Mouse (Mus musculus): ENCODE measurements around the gene Prf1. TPM values are rescaled to one million over a fixed set of nuclear protein-coding genes. Genes with fewer than 3 reads are reported as not detected.

Prf1 gene
- polyA plus RNA-seq, 1 experiment from 2014 or later = not detected

DNA sequence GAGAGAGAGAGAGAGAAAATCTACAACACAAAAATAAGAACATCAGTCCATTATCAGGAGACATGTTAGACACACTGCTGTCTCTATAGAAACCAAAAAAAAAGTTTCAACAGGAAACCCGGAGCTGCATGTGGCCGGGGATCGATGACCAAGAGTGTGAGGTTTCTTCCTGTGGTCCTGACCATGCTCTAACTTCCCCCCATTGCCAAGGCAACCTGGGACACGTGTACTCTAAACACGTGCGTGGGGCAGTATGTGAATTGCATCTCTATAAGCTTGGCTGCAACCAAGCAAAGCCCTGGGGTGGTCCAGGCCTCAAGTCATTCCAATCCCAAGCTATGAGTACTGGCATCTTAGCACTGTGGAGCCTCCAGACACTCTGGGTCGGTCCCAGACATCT lies 36.9 kb downstream of the Prf1 start:
- no peak overlapping the region for H3K27ac ChIP-seq (replicated peaks; ENCODE audit: low read depth, low read length)
- 61% methylated on average over 7 of the region's 7 CpGs for WGBS
- H3K4me3 ChIP-seq (ENCODE audit: low read depth, low read length) = no peak overlapping the region
- H3K9ac ChIP-seq (replicated peaks; ENCODE audit: low read length) = no peak overlapping the region
- H3K4me2 ChIP-seq (ENCODE audit: low read depth, low read length) = no peak overlapping the region
- no peaks in the 10 kb centered on the region for H3K9me3 ChIP-seq (replicated peaks; ENCODE audit: control insufficient read depth, low read length)
- DNase-seq (ENCODE audit: low spot score) (no peak), ATAC-seq (replicated peaks; ENCODE audit: insufficient number of reproducible peaks, low FRiP score, low TSS enrichment, low read depth) (no peak)
- H3K27me3 ChIP-seq (ENCODE audit: control insufficient read depth, insufficient read depth, low read length) = no peaks in the 10 kb centered on the region
- no peaks in the 10 kb centered on the region for H3K4me1 ChIP-seq (ENCODE audit: control insufficient read depth, insufficient read depth, low read length)
- H3K36me3 ChIP-seq (replicated peaks; ENCODE audit: control insufficient read depth, insufficient read depth, low read depth, low read length) = no peaks in the 10 kb centered on the region

DNA sequence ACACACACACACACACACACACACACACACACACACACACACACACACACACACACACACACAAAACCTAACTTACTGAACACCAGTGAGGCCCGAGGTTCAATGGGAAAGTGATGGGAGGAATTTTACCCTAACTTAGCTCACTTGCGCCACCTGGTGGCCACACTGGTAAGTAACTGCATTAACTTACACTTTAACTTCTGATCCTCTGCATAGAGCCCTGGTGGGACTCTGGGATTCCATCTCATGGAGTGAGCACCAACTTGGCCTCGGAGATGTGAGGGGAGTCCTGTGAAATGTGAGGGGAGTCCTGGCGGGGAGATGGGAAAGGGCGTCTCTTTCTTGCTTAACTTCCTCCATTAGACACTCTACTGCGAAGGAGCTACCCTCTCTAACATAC lies 38.5 kb downstream of the Prf1 start:
- no peaks in the 10 kb centered on the region for H3K9me3 ChIP-seq (replicated peaks; ENCODE audit: control insufficient read depth, low read length)
- no peak overlapping the region for H3K4me3 ChIP-seq (ENCODE audit: low read depth, low read length)
- no peak overlapping the region for H3K4me2 ChIP-seq (ENCODE audit: low read depth, low read length)
- peak; percentile 96 for DNase-seq (ENCODE audit: low spot score)
- no peak overlapping the region for H3K9ac ChIP-seq (replicated peaks; ENCODE audit: low read length)
- H3K4me1 ChIP-seq (ENCODE audit: control insufficient read depth, insufficient read depth, low read length) = no peaks in the 10 kb centered on the region
- ATAC-seq (replicated peaks; ENCODE audit: insufficient number of reproducible peaks, low FRiP score, low TSS enrichment, low read depth) = peak; percentile 30; the same call in 1 of the 2 replicates
- H3K27me3 ChIP-seq (ENCODE audit: control insufficient read depth, insufficient read depth, low read length) = no peaks in the 10 kb centered on the region
- no peak overlapping the region for H3K27ac ChIP-seq (replicated peaks; ENCODE audit: low read depth, low read length)
- WGBS = 21% methylated on average over 6 of the region's 6 CpGs
- no peaks in the 10 kb centered on the region for H3K36me3 ChIP-seq (replicated peaks; ENCODE audit: control insufficient read depth, insufficient read depth, low read depth, low read length)

DNA sequence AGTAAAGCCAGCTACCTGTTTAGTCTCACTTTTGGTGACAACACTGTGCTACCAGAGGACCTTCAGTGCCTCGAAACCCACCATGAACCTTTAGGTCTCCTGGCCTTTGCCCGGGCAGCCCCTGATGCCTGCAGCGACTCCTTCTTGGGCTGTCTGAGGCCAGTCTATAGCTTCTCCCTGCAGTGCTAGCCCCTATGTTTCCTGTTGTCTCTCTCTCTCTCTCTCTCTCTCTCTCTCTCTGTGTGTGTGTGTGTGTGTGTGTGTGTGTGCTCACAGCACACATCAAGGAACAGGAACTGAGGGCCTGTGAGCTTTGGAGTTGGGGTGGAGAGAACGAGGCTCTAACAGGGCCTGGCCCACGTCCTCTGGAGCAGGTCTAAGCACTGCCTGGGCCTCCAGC lies 39.0 kb downstream of the Prf1 start:
- Histone ChIP-seq H3K4me3 (ENCODE audit: low read depth, low read length) (no peak overlapping the region), H3K9ac (replicated peaks; ENCODE audit: low read length) (no peak overlapping the region), H3K27me3 (ENCODE audit: control insufficient read depth, insufficient read depth, low read length) (no peaks in the 10 kb centered on the region), H3K4me1 (ENCODE audit: control insufficient read depth, insufficient read depth, low read length) (no peaks in the 10 kb centered on the region), H3K9me3 (replicated peaks; ENCODE audit: control insufficient read depth, low read length) (no peaks in the 10 kb centered on the region), H3K4me2 (ENCODE audit: low read depth, low read length) (no peak overlapping the region), H3K36me3 (replicated peaks; ENCODE audit: control insufficient read depth, insufficient read depth, low read depth, low read length) (no peaks in the 10 kb centered on the region), H3K27ac (replicated peaks; ENCODE audit: low read depth, low read length) (no peak overlapping the region)
- DNase-seq (ENCODE audit: low spot score) (no peak), ATAC-seq (replicated peaks; ENCODE audit: insufficient number of reproducible peaks, low FRiP score, low TSS enrichment, low read depth) (no peak)
- 79% methylated on average over 5 of the region's 5 CpGs for WGBS

GRCm38 (mm10) chr10:61337665-61338064 lies 40.0 kb downstream of the Prf1 start:
- H3K27me3 ChIP-seq (ENCODE audit: control insufficient read depth, insufficient read depth, low read length) = no peaks in the 10 kb centered on the region
- no peak overlapping the region for H3K27ac ChIP-seq (replicated peaks; ENCODE audit: low read depth, low read length)
- H3K36me3 ChIP-seq (replicated peaks; ENCODE audit: control insufficient read depth, insufficient read depth, low read depth, low read length) = no peaks in the 10 kb centered on the region
- DNase-seq (ENCODE audit: low spot score) (no peak), ATAC-seq (replicated peaks; ENCODE audit: insufficient number of reproducible peaks, low FRiP score, low TSS enrichment, low read depth) (no peak)
- H3K4me3 ChIP-seq (ENCODE audit: low read depth, low read length) = no peak overlapping the region
- 91% methylated on average over 11 of the region's 11 CpGs for WGBS
- H3K9me3 ChIP-seq (replicated peaks; ENCODE audit: control insufficient read depth, low read length) = no peaks in the 10 kb centered on the region
- H3K9ac ChIP-seq (replicated peaks; ENCODE audit: low read length) = no peak overlapping the region
- H3K4me2 ChIP-seq (ENCODE audit: low read depth, low read length) = no peak overlapping the region
- H3K4me1 ChIP-seq (ENCODE audit: control insufficient read depth, insufficient read depth, low read length) = no peaks in the 10 kb centered on the region

GRCm38 (mm10) chr10:61339216-61339615 lies 41.6 kb downstream of the Prf1 start:
- Histone ChIP-seq H3K27ac (replicated peaks; ENCODE audit: low read depth, low read length) (no peak overlapping the region), H3K4me1 (ENCODE audit: control insufficient read depth, insufficient read depth, low read length) (no peaks in the 10 kb centered on the region), H3K27me3 (ENCODE audit: control insufficient read depth, insufficient read depth, low read length) (no peaks in the 10 kb centered on the region), H3K36me3 (replicated peaks; ENCODE audit: control insufficient read depth, insufficient read depth, low read depth, low read length) (no peaks in the 10 kb centered on the region), H3K9me3 (replicated peaks; ENCODE audit: control insufficient read depth, low read length) (no peaks in the 10 kb centered on the region), H3K4me3 (ENCODE audit: low read depth, low read length) (no peak overlapping the region), H3K9ac (replicated peaks; ENCODE audit: low read length) (no peak overlapping the region), H3K4me2 (ENCODE audit: low read depth, low read length) (no peak overlapping the region)
- no peak for DNase-seq (ENCODE audit: low spot score)
- 90% methylated on average over 9 of the region's 9 CpGs for WGBS
- ATAC-seq (replicated peaks; ENCODE audit: insufficient number of reproducible peaks, low FRiP score, low TSS enrichment, low read depth) = no peak

GRCm38 (mm10) chr10:61340247-61340646 lies 42.6 kb downstream of the Prf1 start:
- Histone ChIP-seq H3K36me3 (replicated peaks; ENCODE audit: control insufficient read depth, insufficient read depth, low read depth, low read length) (no peaks in the 10 kb centered on the region), H3K9ac (replicated peaks; ENCODE audit: low read length) (no peak overlapping the region), H3K9me3 (replicated peaks; ENCODE audit: control insufficient read depth, low read length) (no peaks in the 10 kb centered on the region), H3K27ac (replicated peaks; ENCODE audit: low read depth, low read length) (no peak overlapping the region), H3K27me3 (ENCODE audit: control insufficient read depth, insufficient read depth, low read length) (no peaks in the 10 kb centered on the region), H3K4me3 (ENCODE audit: low read depth, low read length) (no peak overlapping the region), H3K4me1 (ENCODE audit: control insufficient read depth, insufficient read depth, low read length) (no peaks in the 10 kb centered on the region), H3K4me2 (ENCODE audit: low read depth, low read length) (no peak overlapping the region)
- DNase-seq (ENCODE audit: low spot score) (no peak), ATAC-seq (replicated peaks; ENCODE audit: insufficient number of reproducible peaks, low FRiP score, low TSS enrichment, low read depth) (no peak)
- 41% methylated on average over 9 of the region's 9 CpGs for WGBS

GRCm38 (mm10) chr10:61341045-61341444 lies 43.4 kb downstream of the Prf1 start:
- Histone ChIP-seq H3K4me3 (ENCODE audit: low read depth, low read length) (no peak overlapping the region), H3K4me2 (ENCODE audit: low read depth, low read length) (no peak overlapping the region), H3K4me1 (ENCODE audit: control insufficient read depth, insufficient read depth, low read length) (no peaks in the 10 kb centered on the region), H3K27me3 (ENCODE audit: control insufficient read depth, insufficient read depth, low read length) (no peaks in the 10 kb centered on the region), H3K9me3 (replicated peaks; ENCODE audit: control insufficient read depth, low read length) (no peaks in the 10 kb centered on the region), H3K27ac (replicated peaks; ENCODE audit: low read depth, low read length) (no peak overlapping the region), H3K9ac (replicated peaks; ENCODE audit: low read length) (no peak overlapping the region), H3K36me3 (replicated peaks; ENCODE audit: control insufficient read depth, insufficient read depth, low read depth, low read length) (no peaks in the 10 kb centered on the region)
- WGBS = 85% methylated on average over 5 of the region's 5 CpGs
- ATAC-seq (replicated peaks; ENCODE audit: insufficient number of reproducible peaks, low FRiP score, low TSS enrichment, low read depth) = 0 out of 2 replicates have a peak, but pooled peaks have one; percentile 14
- DNase-seq (ENCODE audit: low spot score) = no peak

DNA sequence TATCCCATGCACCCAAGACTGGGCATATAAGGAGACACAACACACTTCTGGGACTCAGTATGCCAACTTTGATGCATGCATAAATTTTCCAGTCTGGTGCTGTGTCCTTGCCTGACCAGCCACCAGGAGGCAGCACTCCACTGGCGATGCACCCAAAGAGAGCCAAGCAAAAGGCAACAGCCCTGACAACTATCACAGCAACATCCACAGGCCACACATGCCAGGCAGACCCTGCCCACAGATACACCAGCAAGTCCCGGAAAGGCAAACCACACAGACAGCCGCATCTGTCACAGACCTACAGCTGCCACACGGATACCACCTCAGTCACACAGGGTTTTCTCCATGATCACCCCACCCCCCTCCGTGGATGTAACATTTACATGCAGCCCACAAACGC lies 43.9 kb downstream of the Prf1 start:
- ATAC-seq (replicated peaks; ENCODE audit: insufficient number of reproducible peaks, low FRiP score, low TSS enrichment, low read depth) (no peak), DNase-seq (ENCODE audit: low spot score) (peak; percentile 65)
- Histone ChIP-seq H3K4me2 (ENCODE audit: low read depth, low read length) (no peak overlapping the region), H3K9ac (replicated peaks; ENCODE audit: low read length) (no peak overlapping the region), H3K4me1 (ENCODE audit: control insufficient read depth, insufficient read depth, low read length) (no peaks in the 10 kb centered on the region), H3K9me3 (replicated peaks; ENCODE audit: control insufficient read depth, low read length) (no peaks in the 10 kb centered on the region), H3K27ac (replicated peaks; ENCODE audit: low read depth, low read length) (no peak overlapping the region), H3K27me3 (ENCODE audit: control insufficient read depth, insufficient read depth, low read length) (no peaks in the 10 kb centered on the region), H3K36me3 (replicated peaks; ENCODE audit: control insufficient read depth, insufficient read depth, low read depth, low read length) (no peaks in the 10 kb centered on the region), H3K4me3 (ENCODE audit: low read depth, low read length) (no peak overlapping the region)
- 74% methylated on average over 6 of the region's 6 CpGs for WGBS
